Mouse (Mus musculus): ENCODE results near the gene Slc5a10. TPM values are rescaled to one million over a fixed set of nuclear protein-coding genes. Genes with fewer than 3 reads are reported as not detected.

Gene Slc5a10
- polyA plus RNA-seq (2012; rRNA removed) (0.04 and 0.09 TPM in 2 replicates), polyA plus RNA-seq (2014; fragmentation: Nextera tagmentation; extraction: Ambion mirVana) (not detected in 2 replicates)

GRCm38 (mm10) chr11:61720636-61721035 is at the start of gene Slc5a10:
Gene Slc5a10, minus strand, starts transcription at chr11:61720826.
- Histone ChIP-seq H3K9ac (ENCODE audit: low read depth, low read length, severe bottlenecking) (no peak within 1 kb of the TSS), H3K4me2 (replicated peaks; ENCODE audit: low read depth, low read length, severe bottlenecking) (no peak within 1 kb of the TSS), H3K9me3 (ENCODE audit: control insufficient read depth, low read length) (no peaks in the 10 kb centered on the region), H3K4me3 (replicated peaks; ENCODE audit: low read length) (no peak within 1 kb of the TSS), H3K36me3 (ENCODE audit: control insufficient read depth, insufficient read depth, low read length) (no peaks in the 10 kb centered on the region), H3K27me3 (ENCODE audit: control insufficient read depth, insufficient read depth, low read length) (no peaks in the 10 kb centered on the region), H3K4me1 (ENCODE audit: control insufficient read depth, insufficient read depth, low read length) (no peaks in the 10 kb centered on the region), H3K27ac (replicated peaks; ENCODE audit: low read depth, low read length) (no peak within 1 kb of the TSS)
- no peak for TF ChIP-seq POLR2A (IDR thresholded peaks at IDR 0.05; ENCODE audit: borderline replicate concordance, extremely low read depth, insufficient read depth, insufficient read length)
- ATAC-seq (ENCODE audit: low FRiP score, low read depth) (no peak), DNase-seq (ENCODE audit: low spot score) (no peak)
- WGBS: 68% methylated on average over 3 of the region's 3 CpGs

DNA sequence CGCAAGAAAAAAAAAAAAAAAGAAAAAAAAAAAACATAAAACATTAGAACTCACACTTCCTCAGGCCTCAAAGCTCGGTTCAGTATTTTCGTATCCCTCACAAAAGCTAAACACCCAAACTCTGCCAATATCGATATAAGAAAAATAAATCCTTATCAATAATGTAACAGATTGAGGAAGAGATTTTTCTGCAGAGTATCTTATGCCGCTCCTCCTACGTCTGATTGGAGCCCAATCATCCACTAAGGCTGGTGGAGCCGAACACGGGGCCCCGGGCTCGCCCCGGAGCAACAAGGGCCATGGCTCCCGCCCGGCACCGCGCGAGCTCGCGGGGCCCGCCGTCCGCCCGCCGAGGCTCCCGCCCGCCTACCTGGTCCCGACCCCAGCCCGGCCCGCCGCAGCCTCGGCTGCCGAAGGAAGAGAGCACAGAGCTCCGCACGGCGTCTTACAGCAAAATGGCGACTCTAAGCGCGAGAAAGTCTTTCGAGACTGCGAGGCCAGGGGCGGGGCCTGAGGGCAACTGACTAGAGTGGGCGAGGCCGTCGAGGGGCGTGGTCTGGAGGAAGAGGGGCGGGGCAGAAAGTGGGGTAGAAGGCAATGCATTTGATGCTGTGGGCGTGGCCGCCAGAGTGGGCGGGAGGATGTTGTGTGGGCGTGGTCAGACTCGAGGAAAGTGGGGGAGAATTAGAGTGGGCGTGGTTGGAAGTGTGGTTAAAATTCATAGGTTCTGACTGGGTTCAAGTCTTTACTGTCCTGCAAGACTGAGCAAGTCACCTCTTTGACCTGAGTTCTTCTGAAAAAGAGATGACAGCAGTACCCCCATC is 41.2 kb upstream of the Slc5a10 start, which contains the start of gene Prpsap2:
Prpsap2 (minus strand) TSS at position 505 of the 824 bp plus-strand sequence.
- ATAC-seq (ENCODE audit: low FRiP score, low read depth) (peak; percentile 93), DNase-seq (ENCODE audit: low spot score) (peak; percentile 98)
- WGBS: under 1% methylated on average over 50 of the region's 51 CpGs
- TF ChIP-seq POLR2A (IDR thresholded peaks at IDR 0.05; ENCODE audit: borderline replicate concordance, extremely low read depth, insufficient read depth, insufficient read length): peak; percentile 91; the same call in 1 of the 2 replicates
- H3K4me1 ChIP-seq (ENCODE audit: control insufficient read depth, insufficient read depth, low read length): peaks cover 8% of the 10 kb centered on the region
- H3K27me3 ChIP-seq (ENCODE audit: control insufficient read depth, insufficient read depth, low read length): no peaks in the 10 kb centered on the region
- H3K4me2 ChIP-seq (replicated peaks; ENCODE audit: low read depth, low read length, severe bottlenecking): peak within 1 kb of the TSS; percentile 63
- H3K4me3 ChIP-seq (replicated peaks; ENCODE audit: low read length): peak within 1 kb of the TSS; percentile 54
- no peaks in the 10 kb centered on the region for H3K9me3 ChIP-seq (ENCODE audit: control insufficient read depth, low read length)
- H3K27ac ChIP-seq (replicated peaks; ENCODE audit: low read depth, low read length): peak within 1 kb of the TSS; percentile 82
- H3K36me3 ChIP-seq (ENCODE audit: control insufficient read depth, insufficient read depth, low read length): peaks cover 1% of the 10 kb centered on the region; the same call in 1 of the 2 replicates
- peak within 1 kb of the TSS; percentile 83 for H3K9ac ChIP-seq (ENCODE audit: low read depth, low read length, severe bottlenecking)

- H3K4me2 ChIP-seq (replicated peaks; ENCODE audit: low read depth, low read length, severe bottlenecking): peak overlapping the region; percentile 63
Measured at GRCm38 (mm10) chr11:61760518-61760917, 39.9 kb upstream of the Slc5a10 start.

DNA sequence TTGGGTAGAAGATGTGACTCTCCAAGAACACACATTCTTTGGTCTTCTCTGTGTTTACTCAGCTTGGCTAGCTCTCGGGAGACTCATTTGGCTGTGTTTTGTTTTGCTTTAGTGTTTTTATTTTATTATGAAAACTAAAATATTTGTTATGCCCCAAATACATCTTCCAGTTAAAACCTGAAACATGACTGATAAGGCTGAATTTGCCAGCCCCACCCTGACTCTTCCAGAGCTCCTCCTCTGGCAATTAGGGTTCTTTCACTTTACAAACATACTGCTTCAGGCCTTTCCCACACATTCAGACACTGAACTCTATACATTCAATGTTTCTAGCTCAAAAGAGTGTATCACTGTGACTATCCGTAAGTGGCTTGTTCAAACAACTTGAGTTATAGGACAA is 36.5 kb upstream of the Slc5a10 start:
- 95% methylated on average over 2 of the region's 2 CpGs for WGBS
- H3K4me2 ChIP-seq (replicated peaks; ENCODE audit: low read depth, low read length, severe bottlenecking): no peak overlapping the region
- H3K9me3 ChIP-seq (ENCODE audit: control insufficient read depth, low read length): no peaks in the 10 kb centered on the region
- H3K4me1 ChIP-seq (ENCODE audit: control insufficient read depth, insufficient read depth, low read length): peaks cover 8% of the 10 kb centered on the region
- H3K27me3 ChIP-seq (ENCODE audit: control insufficient read depth, insufficient read depth, low read length): no peaks in the 10 kb centered on the region
- ATAC-seq (ENCODE audit: low FRiP score, low read depth) (no peak), DNase-seq (ENCODE audit: low spot score) (no peak)
- H3K27ac ChIP-seq (replicated peaks; ENCODE audit: low read depth, low read length): no peak overlapping the region
- no peak overlapping the region for H3K4me3 ChIP-seq (replicated peaks; ENCODE audit: low read length)
- H3K9ac ChIP-seq (ENCODE audit: low read depth, low read length, severe bottlenecking): no peak overlapping the region
- TF ChIP-seq POLR2A (IDR thresholded peaks at IDR 0.05; ENCODE audit: borderline replicate concordance, extremely low read depth, insufficient read depth, insufficient read length): no peak
- peaks cover 40% of the 10 kb centered on the region for H3K36me3 ChIP-seq (ENCODE audit: control insufficient read depth, insufficient read depth, low read length)

More at GRCm38 (mm10) chr11:61760518-61760917, 39.9 kb upstream of the Slc5a10 start:
- WGBS: 60% methylated on average over 5 of the region's 5 CpGs
- no peak for TF ChIP-seq POLR2A (IDR thresholded peaks at IDR 0.05; ENCODE audit: borderline replicate concordance, extremely low read depth, insufficient read depth, insufficient read length)
- H3K36me3 ChIP-seq (ENCODE audit: control insufficient read depth, insufficient read depth, low read length): peaks cover 12% of the 10 kb centered on the region
- H3K27me3 ChIP-seq (ENCODE audit: control insufficient read depth, insufficient read depth, low read length): no peaks in the 10 kb centered on the region
- H3K4me3 ChIP-seq (replicated peaks; ENCODE audit: low read length): peak overlapping the region; percentile 54; the same call in 1 of the 2 replicates
- no peaks in the 10 kb centered on the region for H3K9me3 ChIP-seq (ENCODE audit: control insufficient read depth, low read length)
- peaks cover 8% of the 10 kb centered on the region for H3K4me1 ChIP-seq (ENCODE audit: control insufficient read depth, insufficient read depth, low read length)
- H3K9ac ChIP-seq (ENCODE audit: low read depth, low read length, severe bottlenecking): no peak overlapping the region
- DNase-seq (ENCODE audit: low spot score) (no peak), ATAC-seq (ENCODE audit: low FRiP score, low read depth) (no peak)
- no peak overlapping the region for H3K27ac ChIP-seq (replicated peaks; ENCODE audit: low read depth, low read length)

DNA sequence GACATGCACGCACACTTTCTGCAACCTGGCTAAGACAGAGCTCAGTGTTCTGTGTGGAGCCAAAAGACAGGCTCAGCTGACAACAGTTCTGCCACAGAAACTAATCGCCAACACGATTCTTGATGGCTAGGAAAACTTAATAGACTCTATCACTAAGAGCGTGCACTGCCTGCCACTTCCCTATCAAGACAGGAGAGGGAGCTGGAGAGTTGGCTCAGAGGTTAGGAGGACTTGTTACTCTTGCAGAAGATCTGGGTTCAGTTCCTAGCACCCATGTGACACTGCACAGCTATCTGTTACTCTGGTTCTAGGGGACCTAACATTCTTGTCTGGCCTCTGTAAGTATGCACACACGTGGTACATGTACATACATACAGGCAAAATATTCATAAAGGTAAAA is 31.0 kb upstream of the Slc5a10 start:
- Histone ChIP-seq H3K4me1 (ENCODE audit: control insufficient read depth, insufficient read depth, low read length) (no peaks in the 10 kb centered on the region), H3K4me2 (replicated peaks; ENCODE audit: low read depth, low read length, severe bottlenecking) (no peak overlapping the region), H3K9ac (ENCODE audit: low read depth, low read length, severe bottlenecking) (no peak overlapping the region), H3K27me3 (ENCODE audit: control insufficient read depth, insufficient read depth, low read length) (no peaks in the 10 kb centered on the region), H3K27ac (replicated peaks; ENCODE audit: low read depth, low read length) (no peak overlapping the region), H3K4me3 (replicated peaks; ENCODE audit: low read length) (no peak overlapping the region), H3K36me3 (ENCODE audit: control insufficient read depth, insufficient read depth, low read length) (peaks cover 74% of the 10 kb centered on the region), H3K9me3 (ENCODE audit: control insufficient read depth, low read length) (no peaks in the 10 kb centered on the region)
- ATAC-seq (ENCODE audit: low FRiP score, low read depth) (no peak), DNase-seq (ENCODE audit: low spot score) (peak; percentile 23)
- TF ChIP-seq POLR2A (IDR thresholded peaks at IDR 0.05; ENCODE audit: borderline replicate concordance, extremely low read depth, insufficient read depth, insufficient read length): no peak
- 78% methylated on average over 5 of the region's 5 CpGs for WGBS
